Mouse (Mus musculus) ES-E14 (cell line): ENCODE measurements around the gene Myo1f. TPM values are rescaled to one million over a fixed set of nuclear protein-coding genes. Genes with fewer than 3 reads are reported as not detected.

ENCODE experiments used
- DNase-seq: peaks from one replicate; pipeline ENCODE4 v3.0.0-alpha.2; 2013; ENCODE audit warnings: low read depth, low spot score
- H3K27ac ChIP-seq: 2 replicates; pipeline ENCODE4 v1.5.1; 2012; ENCODE audit warnings: low read depth, mild to moderate bottlenecking, low read length, moderate library complexity, mixed read lengths; ENCODE audit not compliant: poor library complexity, insufficient read depth, severe bottlenecking
- H3K36me3 ChIP-seq: 2 replicates; pipeline ENCODE4 v1.6.1; 2012; ENCODE audit warnings: mild to moderate bottlenecking, low read length, moderate library complexity, mixed read lengths; ENCODE audit not compliant: control insufficient read depth, poor library complexity, insufficient read depth, severe bottlenecking
- H3K4me1 ChIP-seq, 2 experiments: fragments of 150-350 bp in 1 of 2; sonication (generic) in 1 of 2; 2 replicates each; pipeline ENCODE4 v1.6.1; 2012; ENCODE audit warnings: low read length in 2 of 2, mild to moderate bottlenecking in 1 of 2, mixed read lengths in 1 of 2; ENCODE audit not compliant: control insufficient read depth in 2 of 2, insufficient read depth in 2 of 2, poor library complexity in 1 of 2
- H3K4me3 ChIP-seq, 2 experiments: fragments of 150-350 bp in 1 of 2; sonication (generic) in 1 of 2; 2 replicates each; pipeline ENCODE4 v1.5.1; 2012; ENCODE audit warnings: low read length in 2 of 2, low read depth in 1 of 2, mild to moderate bottlenecking in 1 of 2, mixed read lengths in 1 of 2; ENCODE audit not compliant: insufficient read depth in 1 of 2, poor library complexity in 1 of 2, severe bottlenecking in 1 of 2
- H3K9ac ChIP-seq: 2 replicates; pipeline ENCODE4 v1.6.1; 2012; ENCODE audit warnings: low read depth, mild to moderate bottlenecking, low read length, mixed read lengths; ENCODE audit not compliant: poor library complexity, insufficient read depth, severe bottlenecking
- H3K9me3 ChIP-seq: fragments of 150-350 bp; sonication (generic); 2 replicates; pipeline ENCODE4 v1.6.1; 2012; ENCODE audit warnings: low read depth, mild to moderate bottlenecking, low read length; ENCODE audit not compliant: control insufficient read depth, insufficient read depth
- CHD2 ChIP-seq: IDR thresholded peaks from 2 replicates; pipeline ENCODE4 v1.6.1; 2014; ENCODE audit warnings: mild to moderate bottlenecking, low read depth, low read length, inconsistent platforms
- HCFC1 ChIP-seq: IDR thresholded peaks from 2 replicates; pipeline ENCODE4 v1.6.1; 2012; ENCODE audit warnings: low read length, inconsistent platforms, borderline replicate concordance; ENCODE audit not compliant: insufficient read depth
- MAFK ChIP-seq: IDR thresholded peaks from 2 replicates; pipeline ENCODE4 v1.6.1; 2014; ENCODE audit warnings: mild to moderate bottlenecking, low read depth, low read length, inconsistent platforms; ENCODE audit not compliant: insufficient read depth
- ZC3H11A ChIP-seq: IDR thresholded peaks from 2 replicates; pipeline ENCODE4 v1.6.1; 2012; ENCODE audit warnings: low read depth, mild to moderate bottlenecking, inconsistent platforms, low read length, borderline replicate concordance
- ZNF384 ChIP-seq: IDR thresholded peaks from 2 replicates; pipeline ENCODE4 v1.6.1; 2012; ENCODE audit warnings: low read depth, low read length, inconsistent platforms
- in situ Hi-C, 2 experiments: fragments of 600-800 bp; cut with MboI; formaldehyde crosslinking; loops; one replicate each; pipeline ENCODE4 v1.15.1; 2025; ENCODE audit warnings: low sequenced_read_pairs in 2 of 2, inconsistent platforms in 1 of 2; ENCODE audit not compliant: unreplicated experiment in 2 of 2
- total RNA-seq: library from RNA; depleted of rRNA; stranded (reverse); fragments of 300-350 nt; gene quantifications from 2 replicates; pipeline ENCODE4 v1.2.3, GENCODE M21; 2012

Gene Myo1f
- total RNA-seq, 1 experiment, result 11.9 TPM

GRCm38 (mm10) chr17:33513874-33514273 lies 41.6 kb upstream of the Myo1f start:
- TF ChIP-seq CHD2 (no peak), ZNF384 (no peak), MAFK (no peak), ZC3H11A (peak; percentile 79)
- Histone ChIP-seq H3K27ac (no peak overlapping the region), H3K4me1 (no peaks in the 10 kb centered on the region), H3K36me3 (no peaks in the 10 kb centered on the region), H3K9ac (no peak overlapping the region), H3K9me3 (no peaks in the 10 kb centered on the region), H3K4me3 (no peak overlapping the region)
- in situ Hi-C loops, result no loop called here
- peak; percentile 39 for DNase-seq

DNA sequence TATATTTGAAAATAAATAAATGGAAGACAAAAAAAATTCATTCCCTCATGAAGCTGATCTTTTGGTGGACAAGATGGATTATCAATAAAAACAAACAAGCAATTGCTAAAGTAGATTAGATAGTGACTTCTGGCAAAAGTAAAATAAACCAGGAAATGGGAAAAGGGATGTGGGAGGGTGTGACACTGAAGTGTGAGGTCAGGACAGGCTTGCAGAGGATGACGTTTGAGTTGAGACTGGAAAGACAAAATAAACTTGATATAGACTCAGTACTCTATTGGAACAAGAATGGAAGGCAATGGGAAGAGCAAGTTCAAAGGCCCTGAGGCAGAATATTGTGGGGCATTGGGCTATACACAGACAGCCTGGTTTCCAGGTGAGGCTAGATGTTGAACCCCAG lies 35.1 kb upstream of the Myo1f start:
- H3K36me3 ChIP-seq, result no peaks in the 10 kb centered on the region
- H3K9ac ChIP-seq, result no peak overlapping the region
- H3K27ac ChIP-seq, result no peak overlapping the region
- TF ChIP-seq ZC3H11A (no peak), CHD2 (no peak), MAFK (no peak), HCFC1 (no peak), ZNF384 (no peak)
- DNase-seq, result no peak
- no peak overlapping the region for H3K4me3 ChIP-seq
- H3K4me1 ChIP-seq, result peaks cover 3 to 6% of the 10 kb centered on the region in 2 experiments; a peak in 2 of 4 replicates
- no peaks in the 10 kb centered on the region for H3K9me3 ChIP-seq
- in situ Hi-C loops, result no loop called here

- in situ Hi-C loops, result no loop called here
- Histone ChIP-seq H3K9ac (0 out of 2 replicates have a peak overlapping the region, but pooled peaks have one; percentile 47), H3K9me3 (no peaks in the 10 kb centered on the region), H3K27ac (no peak overlapping the region), H3K4me1 (peaks cover 3 to 12% of the 10 kb centered on the region in 2 experiments; a peak in 2 of 4 replicates), H3K4me3 (peak overlapping the region; percentile 60 to 90), H3K36me3 (no peaks in the 10 kb centered on the region)
- no peak for DNase-seq
- no peak for TF ChIP-seq ZNF384
- no peak for TF ChIP-seq CHD2
- no peak for TF ChIP-seq HCFC1
- no peak for TF ChIP-seq MAFK
- TF ChIP-seq ZC3H11A, result no peak
Observed at GRCm38 (mm10) chr17:33523431-33523917, 32.0 kb upstream of the Myo1f start.

DNA sequence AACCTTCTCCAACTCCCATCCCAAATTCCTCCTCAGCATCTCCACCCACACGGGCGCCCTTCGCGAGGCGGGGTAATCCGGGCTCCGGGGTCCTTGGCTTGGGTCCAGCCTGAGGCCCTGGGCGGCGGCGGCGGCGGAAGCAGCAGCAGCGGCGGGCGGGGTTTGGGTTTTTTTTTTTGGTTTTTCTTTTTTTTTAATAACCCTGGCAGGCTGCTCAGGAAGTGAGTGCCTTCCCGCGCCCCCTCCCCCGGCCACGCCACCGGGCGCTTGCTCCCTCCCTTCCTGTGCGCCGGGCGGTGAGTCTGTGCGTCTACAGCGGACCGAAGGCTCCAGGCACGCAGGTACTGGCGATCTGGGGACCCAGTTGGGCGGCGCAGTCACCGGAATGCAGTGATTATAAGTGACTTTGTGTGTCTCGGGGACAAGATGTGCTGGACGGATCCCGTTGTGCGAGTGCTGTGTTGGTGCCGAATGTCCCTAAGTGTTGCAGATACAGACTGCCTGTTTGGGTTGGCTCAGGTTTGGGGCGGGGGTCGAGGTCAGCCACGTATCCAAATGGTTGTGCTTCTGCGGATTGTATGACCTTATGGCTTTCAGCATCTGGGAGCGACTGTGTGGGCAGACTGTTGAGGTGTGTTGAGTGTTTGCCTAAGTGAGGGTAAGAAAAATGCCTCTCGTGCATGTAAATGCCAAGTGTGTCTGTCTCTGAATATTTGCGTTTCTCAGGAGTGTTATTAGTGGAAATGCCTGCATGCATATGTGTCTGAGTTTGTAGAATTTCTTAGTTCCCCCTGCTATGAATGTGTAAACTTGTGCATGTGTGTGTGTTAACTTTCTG lies 31.4 kb upstream of the Myo1f start, which contains the start of gene Adamts10:
Gene Adamts10, plus strand, starts transcription at position 287 of the 838 bp plus-strand sequence.
- peaks cover 3 to 15% of the 10 kb centered on the region in 2 experiments; a peak in 2 of 4 replicates for H3K4me1 ChIP-seq
- H3K36me3 ChIP-seq, result peaks cover 3% of the 10 kb centered on the region; the same call in 1 of the 2 replicates
- in situ Hi-C loops, result no loop called here
- H3K4me3 ChIP-seq, result peak within 1 kb of the TSS; percentile 60 to 90
- peak within 1 kb of the TSS; percentile 47 for H3K9ac ChIP-seq
- no peak within 1 kb of the TSS for H3K27ac ChIP-seq
- H3K9me3 ChIP-seq, result no peaks in the 10 kb centered on the region
- DNase-seq, result peak; percentile 29
- TF ChIP-seq MAFK (no peak), ZC3H11A (no peak), HCFC1 (no peak), ZNF384 (peak; percentile 82), CHD2 (no peak)
